Mouse (Mus musculus) kidney, postnatal 36 days (tissue): ENCODE measurements around the gene 1700016H13Rik.

ENCODE experiments used
- DNase-seq, 2 experiments: peaks; one replicate each; pipeline ENCODE4 v3.0.0; 2021 to 2022; ENCODE audit warnings: mixed read lengths in 2 of 2

The 1700016H13Rik gene

GRCm38 (mm10) chr5:103671858-103672257 is 16.0 kb upstream of the 1700016H13Rik start:
- no peak for DNase-seq

GRCm38 (mm10) chr5:103665876-103666275 is 10.1 kb upstream of the 1700016H13Rik start:
- no peak for DNase-seq

DNA sequence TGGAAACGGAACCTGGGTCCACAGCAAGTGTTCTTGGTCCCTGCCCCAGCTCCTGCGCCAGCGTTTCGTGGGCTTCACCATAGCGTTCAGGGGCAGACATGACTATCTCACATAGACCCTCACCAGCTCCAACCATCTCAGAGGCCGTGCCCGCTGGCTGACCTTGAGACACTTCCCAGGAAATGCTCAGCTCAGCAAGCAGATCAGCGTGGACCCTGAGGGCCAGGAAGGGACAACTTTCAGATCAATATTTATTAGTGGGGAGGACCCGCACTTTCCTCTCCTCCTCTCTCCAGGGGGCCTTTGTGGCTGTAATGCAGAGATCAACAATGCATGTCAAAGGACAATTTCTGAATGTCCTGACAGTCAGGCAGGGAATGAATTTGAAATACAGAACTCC is 9.1 kb upstream of the 1700016H13Rik start:
- DNase-seq = no peak

DNA sequence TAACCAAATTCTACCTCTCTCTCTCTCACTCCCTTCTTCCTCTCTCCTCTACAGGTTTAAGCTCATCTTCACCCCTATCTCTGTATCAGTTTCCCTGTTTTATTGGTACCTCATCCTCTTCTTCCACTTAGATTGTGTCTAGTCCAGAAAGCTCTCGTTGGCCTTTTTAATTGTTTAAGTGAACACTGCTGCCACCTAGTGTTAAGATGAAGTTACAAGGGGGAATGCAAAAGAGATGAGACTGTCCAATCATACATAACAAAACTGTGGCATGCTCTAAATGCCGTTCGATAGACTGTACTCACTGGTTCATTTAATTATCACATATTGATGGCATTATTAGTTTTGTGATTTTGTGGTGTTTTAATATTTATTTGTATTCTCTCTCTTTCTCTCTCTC is 3.8 kb upstream of the 1700016H13Rik start:
- peak; percentile 23 to 49 for DNase-seq

DNA sequence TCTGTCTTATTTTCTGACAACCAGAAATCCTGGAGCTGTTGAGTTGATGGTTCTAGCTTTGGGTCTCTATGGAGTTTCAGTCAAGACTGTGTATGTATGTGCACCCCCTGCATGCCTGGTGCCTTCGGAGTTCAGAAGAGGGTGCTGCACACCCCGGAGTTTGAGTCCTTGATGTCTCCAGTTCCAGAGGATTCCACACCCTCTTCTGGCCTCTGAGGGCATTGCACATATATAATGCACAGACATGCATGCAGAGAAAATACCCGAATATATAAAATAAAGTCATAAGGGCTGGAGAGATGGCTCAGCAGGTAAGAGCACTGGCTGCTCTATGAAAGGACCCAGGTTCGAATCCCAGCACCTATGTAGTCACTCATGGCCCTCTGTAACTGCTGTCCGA is 3.1 kb upstream of the 1700016H13Rik start:
- DNase-seq = peak in 1 of 2 experiments; percentile 26

DNA sequence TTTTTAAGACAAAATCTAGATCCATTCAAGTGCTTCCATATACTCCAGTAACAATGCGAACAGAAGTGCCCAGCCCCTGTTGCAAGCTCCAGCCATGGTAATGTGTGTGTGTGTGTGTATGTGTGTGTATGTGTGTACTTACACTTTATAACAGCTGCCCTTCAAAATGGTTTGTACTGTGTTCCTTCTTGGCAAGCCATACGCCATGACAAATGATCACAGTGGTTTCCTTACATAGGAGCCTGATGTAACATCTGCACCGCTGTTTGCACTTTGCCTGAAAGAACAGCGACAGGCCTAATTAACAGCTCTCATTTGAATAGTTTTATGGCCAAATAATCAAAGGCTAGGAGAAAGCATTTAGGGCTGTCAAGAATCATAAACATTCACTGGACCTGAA is 1.0 kb downstream of the 1700016H13Rik start:
- DNase-seq = no peak

DNA sequence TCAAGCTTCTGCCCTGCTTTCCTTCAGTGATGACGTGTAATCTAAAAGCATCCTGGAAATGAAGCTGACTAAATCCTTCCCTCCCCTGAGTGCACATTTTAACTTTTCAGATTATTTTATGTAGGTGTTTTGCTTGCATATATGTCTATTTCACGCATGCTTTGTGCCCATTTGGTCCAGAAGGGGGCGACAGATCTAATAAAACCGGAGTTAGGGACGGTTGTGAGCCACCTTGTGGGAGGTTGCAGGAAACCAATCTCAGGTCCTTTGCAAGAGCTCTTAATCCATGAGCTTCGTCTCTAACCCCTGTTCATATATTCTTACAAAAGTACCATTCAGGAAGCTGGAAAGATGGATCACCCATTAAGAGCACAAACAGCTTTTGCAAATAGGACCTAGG is 1.6 kb downstream of the 1700016H13Rik start:
- peak in 1 of 2 experiments; percentile 60 for DNase-seq

GRCm38 (mm10) chr5:103647320-103647719 is 8.5 kb downstream of the 1700016H13Rik start:
- no peak for DNase-seq

GRCm38 (mm10) chr5:103644167-103644566 is 11.6 kb downstream of the 1700016H13Rik start:
- DNase-seq = no peak

GRCm38 (mm10) chr5:103637162-103637561 is 18.6 kb downstream of the 1700016H13Rik start:
- no peak for DNase-seq

- DNase-seq = no peak
Measured at GRCm38 (mm10) chr5:103629854-103630580, 25.8 kb downstream of the 1700016H13Rik start.

DNA sequence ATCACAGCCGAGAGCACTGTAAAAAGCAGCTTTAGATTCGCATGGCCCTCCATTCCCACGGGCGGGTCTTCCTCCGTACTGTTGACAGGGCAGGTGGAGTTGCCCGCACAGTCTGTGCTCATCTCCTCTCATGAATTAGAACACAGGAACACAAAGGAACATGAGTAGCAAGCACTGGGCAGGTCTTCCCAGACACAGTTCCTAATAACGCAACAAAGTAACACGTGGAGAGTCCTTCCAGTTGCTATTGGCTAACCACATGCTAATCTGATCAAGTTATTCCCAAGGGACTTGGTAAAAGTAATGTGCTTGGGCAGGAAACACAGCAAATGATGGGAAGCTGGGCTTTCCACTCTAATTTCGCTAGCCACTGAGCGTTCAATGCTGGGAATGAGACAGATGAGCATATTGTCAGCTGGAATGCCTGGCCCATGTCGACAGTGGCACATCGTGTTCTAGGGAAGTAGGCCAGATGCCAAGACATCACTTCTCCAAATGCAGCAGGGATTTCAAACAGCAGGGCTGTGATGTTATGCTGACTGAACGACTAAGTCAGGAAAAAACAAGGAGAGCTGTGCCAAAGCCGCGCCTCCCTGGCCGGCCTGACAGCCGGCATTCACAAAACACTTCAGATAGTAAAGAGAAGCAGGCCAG is 26.6 kb downstream of the 1700016H13Rik start, which contains the start of gene Slc10a6:
Slc10a6 (minus strand) TSS at position 293 of the 654 bp plus-strand sequence.
- DNase-seq = peak; percentile 69 to 92

DNA sequence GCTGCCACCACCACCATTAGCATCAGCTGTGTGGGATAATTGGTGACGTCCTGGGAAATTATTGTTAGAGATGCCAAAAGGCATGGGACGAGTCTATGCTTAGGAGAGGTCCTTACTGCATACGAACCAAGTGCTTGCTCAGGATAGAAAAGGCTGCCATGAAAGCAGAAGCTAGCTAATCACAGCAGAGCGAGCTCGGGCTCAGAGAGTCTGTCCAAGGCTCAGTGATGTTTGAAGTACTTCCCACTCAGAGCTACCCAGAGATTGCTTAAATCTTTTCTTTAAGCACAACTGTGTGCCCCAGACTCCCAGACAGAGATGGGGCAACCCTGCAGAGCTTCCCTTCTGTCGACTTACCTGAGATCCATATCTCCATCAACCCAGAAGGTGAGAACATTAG is 27.3 kb downstream of the 1700016H13Rik start:
- no peak for DNase-seq

DNA sequence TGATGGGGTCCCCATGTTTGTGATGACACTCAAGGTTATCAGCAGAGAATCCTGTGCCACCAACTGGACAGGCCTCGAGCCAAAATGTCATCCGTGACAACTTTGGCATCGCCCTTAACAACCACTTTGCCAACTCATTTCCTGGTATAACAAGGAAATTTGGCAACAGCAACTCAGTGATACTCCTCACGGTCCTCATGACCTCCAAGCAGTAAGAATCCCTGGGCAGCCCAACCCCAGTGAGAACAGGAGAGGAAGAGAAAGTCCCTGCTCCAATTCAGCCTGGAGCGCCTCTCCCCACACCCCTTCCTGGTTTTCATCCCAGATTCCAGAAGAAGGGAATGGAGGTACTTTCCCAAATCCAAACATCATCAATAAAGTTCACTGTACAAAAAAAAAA is 31.0 kb downstream of the 1700016H13Rik start:
- no peak for DNase-seq

GRCm38 (mm10) chr5:103622321-103622720 is 33.5 kb downstream of the 1700016H13Rik start:
- DNase-seq = no peak

DNA sequence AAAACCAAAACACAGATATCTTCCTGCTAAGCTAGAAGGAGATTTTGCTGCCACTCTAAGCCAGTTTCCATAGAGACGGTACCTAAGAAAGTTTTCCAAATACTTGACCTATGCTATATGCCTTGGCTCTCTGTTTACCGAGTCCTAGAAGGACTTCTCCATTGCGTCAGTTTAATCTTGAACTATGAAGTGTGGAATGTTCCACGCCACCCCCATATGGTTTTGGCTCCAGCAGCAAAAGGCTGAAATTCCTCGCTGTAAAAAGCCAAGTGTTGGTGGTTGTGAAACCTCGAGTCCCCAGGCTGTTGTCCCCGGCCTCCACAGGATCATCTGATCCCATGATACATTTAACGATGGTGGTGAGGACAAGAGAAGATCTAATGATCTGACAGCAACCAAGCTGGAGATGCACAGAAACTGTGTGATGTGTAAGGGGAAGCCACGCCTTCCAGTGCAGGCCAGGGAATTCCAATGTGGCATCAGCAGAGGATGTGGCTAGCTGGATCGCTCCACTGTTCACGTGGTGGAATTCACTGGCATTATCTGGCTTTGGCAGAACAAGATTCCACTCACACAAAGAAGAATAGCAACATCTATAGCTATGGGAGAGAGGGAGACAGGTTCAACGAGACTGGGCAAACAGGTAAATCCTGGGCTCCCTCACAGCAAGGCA is 35.4 kb downstream of the 1700016H13Rik start:
- peak in 1 of 2 experiments; percentile 46 for DNase-seq

GRCm38 (mm10) chr5:103617191-103617590 is 38.6 kb downstream of the 1700016H13Rik start:
- DNase-seq = no peak

- DNase-seq = no peak
Measured at GRCm38 (mm10) chr5:103614356-103614755, 41.5 kb downstream of the 1700016H13Rik start.

- no peak for DNase-seq
Measured at GRCm38 (mm10) chr5:103612316-103612715, 43.5 kb downstream of the 1700016H13Rik start.

GRCm38 (mm10) chr5:103610856-103611472 is 44.8 kb downstream of the 1700016H13Rik start:
- no peak for DNase-seq

DNA sequence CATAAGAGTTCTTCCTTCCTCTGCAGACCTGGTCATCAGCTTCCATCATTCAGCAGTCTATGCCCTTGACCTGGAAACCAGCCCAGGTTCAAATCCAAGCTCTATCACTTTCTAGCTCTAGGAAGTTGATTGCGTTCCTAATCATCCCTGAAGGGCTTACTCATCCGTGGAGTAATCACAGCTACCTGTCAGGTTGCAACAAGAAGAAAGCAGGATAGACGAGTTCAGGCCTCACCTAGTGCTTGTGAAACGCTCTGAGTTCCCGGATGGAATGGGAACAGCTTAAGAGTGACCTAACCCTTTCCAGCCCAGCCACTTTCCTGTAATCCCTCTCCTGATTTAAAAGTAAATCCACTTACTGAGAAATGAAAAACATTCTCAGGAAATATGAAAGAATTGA is 45.7 kb downstream of the 1700016H13Rik start:
- no peak for DNase-seq

- no peak for DNase-seq
Measured at GRCm38 (mm10) chr5:103605707-103606106, 50.1 kb downstream of the 1700016H13Rik start.
